Mouse (Mus musculus): Measurements from ENCODE around the gene Ccdc88c. TPM values are rescaled to one million over a fixed set of nuclear protein-coding genes. Genes with fewer than 3 reads are reported as not detected.

Gene Ccdc88c
- polyA plus RNA-seq, 1 experiment = 41.6 TPM

DNA sequence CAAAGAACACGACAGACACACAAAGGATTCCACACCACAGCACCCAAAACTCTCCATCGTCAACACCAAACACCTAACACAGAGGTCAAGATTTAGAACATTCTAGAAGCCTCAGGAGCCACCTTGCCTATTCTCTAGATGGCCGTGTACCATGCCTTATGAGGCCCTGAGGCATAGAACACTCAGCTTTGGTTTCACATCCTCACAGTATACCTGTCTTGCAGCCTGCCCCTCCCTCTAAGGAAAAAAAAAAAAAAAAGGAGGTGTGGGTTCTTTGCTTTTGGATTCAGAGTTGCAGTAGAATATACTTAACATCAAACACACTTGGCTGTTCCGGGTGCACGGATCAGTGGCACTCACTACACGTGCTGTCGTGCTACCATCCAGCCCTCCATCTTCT lies 17.8 kb downstream of the Ccdc88c start:
- Histone ChIP-seq H3K27ac (ENCODE audit: control insufficient read depth, insufficient read depth, low read depth, low read length) (no peak overlapping the region), H3K36me3 (ENCODE audit: control insufficient read depth, insufficient read depth, low read length) (no peaks in the 10 kb centered on the region), H3K4me3 (ENCODE audit: control insufficient read depth, low read depth, low read length) (no peak overlapping the region), H3K27me3 (ENCODE audit: control insufficient read depth, insufficient read depth, low read length) (no peaks in the 10 kb centered on the region), H3K4me1 (ENCODE audit: control insufficient read depth, insufficient read depth, low read length) (no peaks in the 10 kb centered on the region)
- TF ChIP-seq CTCF (IDR thresholded peaks at IDR 0.05; ENCODE audit: control insufficient read depth, insufficient read depth, insufficient replicate concordance, low read depth, low read length) = no peak
- no peak for TF ChIP-seq POLR2A (IDR thresholded peaks at IDR 0.05; ENCODE audit: control insufficient read depth, low read depth, low read length)

DNA sequence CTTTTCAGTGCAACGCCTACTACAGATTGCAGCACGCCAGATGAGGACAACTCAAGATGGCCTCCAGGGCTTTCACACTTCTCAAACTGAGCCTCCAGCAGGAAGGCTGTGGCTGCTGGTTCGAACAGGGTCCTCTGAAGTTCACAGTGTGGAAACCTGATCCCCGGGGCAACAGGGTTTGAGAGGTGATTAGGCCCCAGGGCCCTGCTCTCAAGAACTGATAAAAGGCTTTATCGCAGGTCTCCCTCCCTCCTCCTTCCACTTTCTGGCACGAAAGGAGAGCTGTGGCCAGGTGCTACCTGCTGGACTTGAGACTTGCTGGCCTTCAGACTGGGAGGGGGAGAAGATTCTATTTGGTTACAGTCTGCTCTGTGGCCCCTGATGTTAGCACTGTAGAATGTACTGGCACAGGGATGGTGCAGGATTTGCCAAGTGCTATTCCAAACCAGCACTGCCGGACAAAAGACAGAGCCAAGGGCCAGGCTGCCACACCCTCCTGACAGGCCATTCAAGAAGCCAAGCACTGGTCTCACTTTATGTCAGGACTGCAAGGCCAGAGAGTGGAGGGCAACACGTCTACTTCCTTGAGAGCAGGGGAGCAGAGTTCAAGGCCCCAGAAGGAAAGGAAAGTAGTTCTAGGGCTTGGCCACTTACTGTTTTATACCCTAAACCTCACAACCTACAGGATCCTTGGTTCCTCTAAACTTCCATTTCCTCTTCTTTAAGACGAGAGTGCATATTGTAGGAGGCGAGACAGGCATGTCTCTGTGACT lies 18.5 kb downstream of the Ccdc88c start:
- no peak for TF ChIP-seq POLR2A (IDR thresholded peaks at IDR 0.05; ENCODE audit: control insufficient read depth, low read depth, low read length)
- TF ChIP-seq CTCF (IDR thresholded peaks at IDR 0.05; ENCODE audit: control insufficient read depth, insufficient read depth, insufficient replicate concordance, low read depth, low read length) = no peak
- H3K4me1 ChIP-seq (ENCODE audit: control insufficient read depth, insufficient read depth, low read length) = no peaks in the 10 kb centered on the region
- no peak overlapping the region for H3K4me3 ChIP-seq (ENCODE audit: control insufficient read depth, low read depth, low read length)
- H3K27ac ChIP-seq (ENCODE audit: control insufficient read depth, insufficient read depth, low read depth, low read length) = no peak overlapping the region
- H3K36me3 ChIP-seq (ENCODE audit: control insufficient read depth, insufficient read depth, low read length) = no peaks in the 10 kb centered on the region
- H3K27me3 ChIP-seq (ENCODE audit: control insufficient read depth, insufficient read depth, low read length) = no peaks in the 10 kb centered on the region

DNA sequence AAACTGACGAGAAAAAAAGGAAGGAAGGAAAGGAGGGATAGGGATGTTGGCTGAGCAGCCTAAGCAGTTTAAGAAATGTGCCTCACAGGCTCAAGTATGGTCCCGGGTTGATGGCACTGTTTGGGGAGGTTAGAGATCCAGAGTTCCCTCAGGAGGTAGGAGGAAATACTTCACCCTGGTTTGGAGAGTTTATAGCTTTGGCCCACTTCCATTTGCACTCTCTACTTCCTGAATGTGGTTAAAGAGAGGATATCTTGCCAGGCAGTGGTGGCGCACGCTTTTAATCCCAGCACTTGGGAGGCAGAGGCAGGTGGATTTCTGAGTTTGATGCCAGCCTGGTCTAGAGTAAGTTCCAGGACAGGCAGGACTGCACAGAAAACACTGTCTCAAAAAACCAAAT lies 19.6 kb downstream of the Ccdc88c start:
- TF ChIP-seq POLR2A (IDR thresholded peaks at IDR 0.05; ENCODE audit: control insufficient read depth, low read depth, low read length) = no peak
- no peak for TF ChIP-seq CTCF (IDR thresholded peaks at IDR 0.05; ENCODE audit: control insufficient read depth, insufficient read depth, insufficient replicate concordance, low read depth, low read length)
- Histone ChIP-seq H3K27me3 (ENCODE audit: control insufficient read depth, insufficient read depth, low read length) (no peaks in the 10 kb centered on the region), H3K27ac (ENCODE audit: control insufficient read depth, insufficient read depth, low read depth, low read length) (no peak overlapping the region), H3K4me3 (ENCODE audit: control insufficient read depth, low read depth, low read length) (no peak overlapping the region), H3K36me3 (ENCODE audit: control insufficient read depth, insufficient read depth, low read length) (no peaks in the 10 kb centered on the region), H3K4me1 (ENCODE audit: control insufficient read depth, insufficient read depth, low read length) (no peaks in the 10 kb centered on the region)

DNA sequence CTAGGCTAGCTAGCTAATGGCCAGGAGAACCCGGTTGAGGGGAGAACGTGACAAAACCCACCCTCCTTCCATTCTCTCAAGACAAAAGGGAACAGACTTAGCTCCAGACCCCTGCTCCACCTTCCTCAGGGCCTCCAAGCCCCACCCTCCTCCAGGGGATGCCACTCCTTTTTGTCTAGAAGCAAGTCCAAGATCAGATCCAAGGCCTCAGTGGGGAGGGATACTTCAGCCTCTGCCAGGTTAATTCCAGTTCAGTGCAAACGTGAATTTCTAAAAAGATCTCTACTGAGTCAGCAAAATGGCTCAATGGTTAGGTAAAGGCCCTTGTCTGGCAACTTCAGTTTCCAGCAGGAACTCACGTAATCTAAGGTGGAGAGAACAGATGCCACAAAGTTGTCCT lies 20.2 kb downstream of the Ccdc88c start:
- TF ChIP-seq POLR2A (IDR thresholded peaks at IDR 0.05; ENCODE audit: control insufficient read depth, low read depth, low read length) = no peak
- no peak for TF ChIP-seq CTCF (IDR thresholded peaks at IDR 0.05; ENCODE audit: control insufficient read depth, insufficient read depth, insufficient replicate concordance, low read depth, low read length)
- Histone ChIP-seq H3K27ac (ENCODE audit: control insufficient read depth, insufficient read depth, low read depth, low read length) (no peak overlapping the region), H3K4me3 (ENCODE audit: control insufficient read depth, low read depth, low read length) (no peak overlapping the region), H3K36me3 (ENCODE audit: control insufficient read depth, insufficient read depth, low read length) (no peaks in the 10 kb centered on the region), H3K27me3 (ENCODE audit: control insufficient read depth, insufficient read depth, low read length) (no peaks in the 10 kb centered on the region), H3K4me1 (ENCODE audit: control insufficient read depth, insufficient read depth, low read length) (no peaks in the 10 kb centered on the region)

DNA sequence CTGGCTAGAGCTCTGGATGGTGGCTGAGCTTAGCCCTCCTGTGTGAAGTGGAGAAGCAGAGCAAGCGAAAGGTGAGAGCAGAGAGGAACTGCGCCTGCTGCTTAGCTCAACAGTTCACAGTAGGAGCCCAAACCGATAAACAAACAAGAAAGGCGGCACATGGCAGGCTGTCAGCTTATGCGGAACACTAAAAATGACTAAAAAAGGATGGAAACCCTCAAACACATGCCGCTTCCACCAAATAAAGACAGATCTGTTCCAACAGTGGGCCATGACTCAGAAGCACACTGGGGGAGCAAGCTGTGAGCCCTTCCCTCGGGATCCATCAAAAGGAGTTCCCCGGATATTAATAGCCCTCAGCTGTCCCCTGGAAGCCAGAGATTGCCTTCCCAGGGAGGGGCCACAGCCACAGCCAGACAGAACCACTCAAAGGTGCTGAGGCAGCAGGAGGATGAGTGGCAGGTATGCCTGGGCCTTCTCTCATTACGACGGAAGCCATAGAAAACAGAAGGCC lies 20.8 kb downstream of the Ccdc88c start:
- Histone ChIP-seq H3K36me3 (ENCODE audit: control insufficient read depth, insufficient read depth, low read length) (no peaks in the 10 kb centered on the region), H3K27me3 (ENCODE audit: control insufficient read depth, insufficient read depth, low read length) (no peaks in the 10 kb centered on the region), H3K4me3 (ENCODE audit: control insufficient read depth, low read depth, low read length) (no peak overlapping the region), H3K4me1 (ENCODE audit: control insufficient read depth, insufficient read depth, low read length) (no peaks in the 10 kb centered on the region), H3K27ac (ENCODE audit: control insufficient read depth, insufficient read depth, low read depth, low read length) (no peak overlapping the region)
- TF ChIP-seq POLR2A (IDR thresholded peaks at IDR 0.05; ENCODE audit: control insufficient read depth, low read depth, low read length) = no peak
- TF ChIP-seq CTCF (IDR thresholded peaks at IDR 0.05; ENCODE audit: control insufficient read depth, insufficient read depth, insufficient replicate concordance, low read depth, low read length) = no peak

DNA sequence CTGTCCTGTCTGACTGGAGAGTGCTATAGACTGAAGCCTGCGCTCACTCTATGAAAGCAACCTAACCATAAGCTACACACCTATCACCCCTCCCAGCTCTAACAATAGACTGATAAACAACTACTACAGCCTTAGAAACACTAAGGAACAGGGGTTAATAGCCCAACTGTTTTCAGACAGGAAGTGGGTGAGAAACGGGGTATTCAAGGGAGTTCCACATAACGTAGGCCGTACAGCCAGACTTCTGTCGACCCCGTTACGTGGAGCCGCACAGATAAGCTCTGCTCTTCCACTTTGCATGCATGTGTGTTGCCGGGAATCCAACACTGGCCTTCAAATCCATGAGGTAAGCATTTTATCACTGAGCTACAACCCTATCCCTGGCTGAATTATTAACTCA lies 21.4 kb downstream of the Ccdc88c start:
- Histone ChIP-seq H3K4me3 (ENCODE audit: control insufficient read depth, low read depth, low read length) (no peak overlapping the region), H3K36me3 (ENCODE audit: control insufficient read depth, insufficient read depth, low read length) (no peaks in the 10 kb centered on the region), H3K27ac (ENCODE audit: control insufficient read depth, insufficient read depth, low read depth, low read length) (no peak overlapping the region), H3K4me1 (ENCODE audit: control insufficient read depth, insufficient read depth, low read length) (no peaks in the 10 kb centered on the region), H3K27me3 (ENCODE audit: control insufficient read depth, insufficient read depth, low read length) (no peaks in the 10 kb centered on the region)
- no peak for TF ChIP-seq POLR2A (IDR thresholded peaks at IDR 0.05; ENCODE audit: control insufficient read depth, low read depth, low read length)
- TF ChIP-seq CTCF (IDR thresholded peaks at IDR 0.05; ENCODE audit: control insufficient read depth, insufficient read depth, insufficient replicate concordance, low read depth, low read length) = no peak

DNA sequence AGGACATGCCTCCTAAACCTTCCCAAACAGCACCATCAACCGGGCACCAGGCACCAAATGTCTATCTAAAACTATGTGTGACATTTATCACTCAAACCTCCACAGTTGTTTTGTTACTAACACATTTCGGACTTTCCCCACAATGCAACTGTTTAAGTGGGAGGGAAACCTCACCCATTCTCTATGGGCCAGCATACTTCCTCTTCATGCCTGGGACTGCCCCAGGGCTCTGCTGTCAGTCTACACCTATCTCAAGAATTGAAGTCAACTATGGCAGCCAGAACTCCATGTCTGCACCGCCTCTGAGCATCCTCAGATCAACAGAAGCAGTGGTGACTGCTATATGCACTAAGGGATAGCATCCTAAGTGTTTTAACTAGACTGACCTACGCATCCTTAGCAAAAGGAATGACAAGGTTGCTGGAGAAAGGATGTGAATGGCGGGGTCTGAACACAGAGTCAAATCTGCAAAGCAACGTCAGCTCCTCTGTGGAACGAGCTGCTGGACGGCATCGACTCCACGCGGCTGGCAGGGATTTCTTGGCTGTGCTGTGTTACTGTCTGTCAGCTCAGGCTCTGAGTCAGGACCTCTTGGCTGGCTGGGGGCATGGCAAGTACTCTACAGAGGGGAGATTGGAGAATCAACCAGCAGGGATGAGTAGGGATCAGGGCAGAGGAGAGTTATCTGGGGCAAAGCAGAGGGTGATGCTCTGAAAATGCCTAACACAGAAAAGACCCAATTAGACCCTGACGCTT lies 23.0 kb downstream of the Ccdc88c start:
- Histone ChIP-seq H3K36me3 (ENCODE audit: control insufficient read depth, insufficient read depth, low read length) (no peaks in the 10 kb centered on the region), H3K4me1 (ENCODE audit: control insufficient read depth, insufficient read depth, low read length) (no peaks in the 10 kb centered on the region), H3K27me3 (ENCODE audit: control insufficient read depth, insufficient read depth, low read length) (no peaks in the 10 kb centered on the region), H3K27ac (ENCODE audit: control insufficient read depth, insufficient read depth, low read depth, low read length) (no peak overlapping the region), H3K4me3 (ENCODE audit: control insufficient read depth, low read depth, low read length) (no peak overlapping the region)
- TF ChIP-seq POLR2A (IDR thresholded peaks at IDR 0.05; ENCODE audit: control insufficient read depth, low read depth, low read length) (no peak), CTCF (IDR thresholded peaks at IDR 0.05; ENCODE audit: control insufficient read depth, insufficient read depth, insufficient replicate concordance, low read depth, low read length) (no peak)

Measured in testis, adult 2 months (tissue).